Comparison of ENCODE assay signal across 8 mouse cellular contexts in the genomic region with DNA sequence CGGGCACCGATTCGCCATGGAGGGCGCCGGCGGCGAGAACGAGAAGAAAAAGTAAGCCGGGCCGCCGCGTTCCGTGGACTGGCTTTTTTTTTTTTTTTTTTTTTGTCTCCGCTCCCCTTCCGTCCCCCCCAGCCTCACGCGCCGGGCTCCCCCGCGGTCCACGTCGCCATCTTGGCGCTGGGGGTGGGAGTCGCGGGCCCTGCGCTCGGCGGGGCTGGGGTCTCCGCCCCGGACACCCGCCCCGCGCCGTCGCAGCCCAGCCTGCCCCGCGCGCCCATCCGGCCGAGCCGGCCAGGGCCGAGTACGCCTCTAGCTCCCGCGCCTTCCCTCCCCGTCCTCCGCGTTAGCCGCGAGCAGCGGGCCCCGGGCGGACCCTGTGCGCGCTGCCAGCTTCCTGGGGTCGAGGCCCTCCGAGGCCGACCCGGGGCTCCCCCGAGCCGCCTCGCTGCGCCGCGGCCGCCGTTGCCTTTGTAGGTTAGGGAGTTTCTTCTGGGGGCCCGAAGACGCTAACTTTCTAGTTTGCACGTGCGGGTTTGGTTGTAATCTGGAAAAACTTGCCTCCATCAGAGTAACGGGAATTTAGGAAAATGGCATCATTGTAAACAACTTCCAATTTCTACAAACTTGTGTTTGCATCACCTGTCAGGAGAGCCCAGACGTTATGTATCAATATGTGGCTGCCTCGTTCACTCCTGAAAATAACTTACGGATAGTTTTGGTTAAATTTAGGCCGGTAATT. TPM values are rescaled to one million over a fixed set of nuclear protein-coding genes. Genes with fewer than 3 reads are reported as not detected.
DNase-seq lines count a peak whose midpoint lies in the region; ATAC-seq and TF ChIP-seq lines count a peak whose summit lies in the region.

No protein-coding gene starts in this region.

- H3K9me3 ChIP-seq in embryonic facial prominence, embryonic 10.5 days, result no peaks in the 10 kb centered on the region
- H3K9me3 ChIP-seq in limb, embryonic 14.5 days (ENCODE audit: control insufficient read depth, low read length), result no peaks in the 10 kb centered on the region
- H3K9me3 ChIP-seq in midbrain, embryonic 14.5 days (ENCODE audit: control insufficient read depth, low read length), result no peaks in the 10 kb centered on the region

- peak; percentile 60 for ATAC-seq in limb, embryonic 14.5 days (ENCODE audit: low FRiP score, low read depth)
- peak; percentile 77 for ATAC-seq in midbrain, embryonic 14.5 days (ENCODE audit: low FRiP score, low TSS enrichment)

- no peak for TF ChIP-seq EP300 in heart, adult 2 months (IDR thresholded peaks at IDR 0.05; ENCODE audit: insufficient read depth, low read depth, low read length)

- intact Hi-C loops in heart, adult 2 months (cut with DNase I), result loop anchor here (5.0 to 10.0 kb wide), 2 partner anchors 64 to 116 kb away; no protein-coding TSS in a partner anchor

- no peak for TF ChIP-seq CTCF in heart, adult 2 months (IDR thresholded peaks at IDR 0.05)

- under 1% methylated on average over 74 of the region's 76 CpGs for WGBS in embryonic facial prominence, embryonic 10.5 days
- under 1% methylated on average over 69 of the region's 76 CpGs for WGBS in heart, adult 2 months
- under 1% methylated on average over 45 of the region's 76 CpGs for WGBS in limb, embryonic 14.5 days
- under 1% methylated on average over 63 of the region's 76 CpGs for WGBS in midbrain, embryonic 14.5 days

- H3K36me3 ChIP-seq in embryonic facial prominence, embryonic 10.5 days (replicated peaks), result no peaks in the 10 kb centered on the region
- H3K36me3 ChIP-seq in heart, adult 2 months (ENCODE audit: control insufficient read depth, insufficient read depth, low read length), result peaks cover 12% of the 10 kb centered on the region
- H3K36me3 ChIP-seq in limb, embryonic 14.5 days (ENCODE audit: control insufficient read depth, insufficient read depth, low read length), result no peaks in the 10 kb centered on the region
- H3K36me3 ChIP-seq in midbrain, embryonic 14.5 days (ENCODE audit: control insufficient read depth, insufficient read depth, low read length), result no peaks in the 10 kb centered on the region

- no peaks in the 10 kb centered on the region for H3K27me3 ChIP-seq in embryonic facial prominence, embryonic 10.5 days (replicated peaks; ENCODE audit: low read depth, poor library complexity, severe bottlenecking)
- H3K27me3 ChIP-seq in heart, adult 2 months (ENCODE audit: control insufficient read depth, insufficient read depth, low read length), result no peaks in the 10 kb centered on the region
- no peaks in the 10 kb centered on the region for H3K27me3 ChIP-seq in limb, embryonic 14.5 days (ENCODE audit: control insufficient read depth, insufficient read depth, low read length)
- no peaks in the 10 kb centered on the region for H3K27me3 ChIP-seq in midbrain, embryonic 14.5 days (ENCODE audit: control insufficient read depth, insufficient read depth, low read length)

- peak overlapping the region; percentile 83 for H3K4me2 ChIP-seq in limb, embryonic 14.5 days (replicated peaks; ENCODE audit: low read depth, low read length, severe bottlenecking)
- peak overlapping the region; percentile 69 for H3K4me2 ChIP-seq in midbrain, embryonic 14.5 days (ENCODE audit: low read length)

- peak overlapping the region; percentile 96 for H3K4me3 ChIP-seq in embryonic facial prominence, embryonic 10.5 days
- peak overlapping the region; percentile 98 for H3K4me3 ChIP-seq in heart, adult 2 months
- peak overlapping the region; percentile 87 for H3K4me3 ChIP-seq in limb, embryonic 14.5 days (replicated peaks; ENCODE audit: low read length)
- H3K4me3 ChIP-seq in midbrain, embryonic 14.5 days (replicated peaks; ENCODE audit: low read depth, low read length), result peak overlapping the region; percentile 96

- peaks cover 31% of the 10 kb centered on the region for H3K4me1 ChIP-seq in embryonic facial prominence, embryonic 10.5 days
- peaks cover 2% of the 10 kb centered on the region for H3K4me1 ChIP-seq in heart, adult 2 months (ENCODE audit: control insufficient read depth, insufficient read depth, low read length)
- H3K4me1 ChIP-seq in limb, embryonic 14.5 days (ENCODE audit: control insufficient read depth, insufficient read depth, low read length), result peaks cover 11% of the 10 kb centered on the region
- H3K4me1 ChIP-seq in midbrain, embryonic 14.5 days (ENCODE audit: control insufficient read depth, insufficient read depth, low read length), result peaks cover 20% of the 10 kb centered on the region

- H3K9ac ChIP-seq in heart, adult 2 months (ENCODE audit: low read depth, low read length), result peak overlapping the region; percentile 95
- H3K9ac ChIP-seq in limb, embryonic 14.5 days (ENCODE audit: low read depth, low read length, severe bottlenecking), result peak overlapping the region; percentile 99
- peak overlapping the region; percentile 99 for H3K9ac ChIP-seq in midbrain, embryonic 14.5 days (replicated peaks; ENCODE audit: low read length)

- peak; percentile 17 to 58 for DNase-seq in urinary bladder, adult 18-20 months (ENCODE audit: low spot score in 2 of 2)
- DNase-seq in urinary bladder, postnatal 10 days (ENCODE audit: low spot score), result no peak
- DNase-seq in embryonic facial prominence, embryonic 10.5 days (ENCODE audit: low spot score), result peak; percentile 83
- peak; percentile 82 to 83 for DNase-seq in heart, adult 2 months
- peak; percentile 35 to 46 for DNase-seq in kidney, adult 8-10 months
- DNase-seq in limb, embryonic 14.5 days (ENCODE audit: low spot score), result peak; percentile 53
- peak; percentile 83 for DNase-seq in midbrain, embryonic 14.5 days
- peak; percentile 29 to 39 for DNase-seq in spleen, postnatal 14 days (ENCODE audit: low spot score in 2 of 2)

- no peak for TF ChIP-seq POLR2A in heart, adult 2 months (IDR thresholded peaks at IDR 0.05; ENCODE audit: insufficient read depth, low read depth, low read length)
- TF ChIP-seq POLR2A in limb, embryonic 14.5 days (IDR thresholded peaks at IDR 0.05; ENCODE audit: borderline replicate concordance, extremely low read depth, insufficient read depth, insufficient read length), result no peak

- H3K79me2 ChIP-seq in heart, adult 2 months (replicated peaks; ENCODE audit: control insufficient read depth, insufficient read depth, low read length), result no peaks in the 10 kb centered on the region

- H3K27ac ChIP-seq in embryonic facial prominence, embryonic 10.5 days (replicated peaks), result peak overlapping the region; percentile 99
- H3K27ac ChIP-seq in heart, adult 2 months, result peak overlapping the region; percentile 99
- H3K27ac ChIP-seq in limb, embryonic 14.5 days (replicated peaks; ENCODE audit: low read depth, low read length), result peak overlapping the region; percentile 100
- peak overlapping the region; percentile 98 for H3K27ac ChIP-seq in midbrain, embryonic 14.5 days (replicated peaks; ENCODE audit: low read depth, low read length)

RNA-seq across cellular contexts. Expression of a gene that starts 7.3 kb away (rescaled TPM):
- polyA plus RNA-seq in embryonic facial prominence, embryonic 10.5 days (2016; fragmentation: Nextera tagmentation; extraction: Ambion mirVana), result 90.5 and 91.7 TPM in 2 replicates
- total RNA-seq in heart, adult 2 months (2021), result 10 to 100 TPM; 45.3 to 45.7 TPM
- 18.0 and 35.1 TPM in 2 replicates for polyA plus RNA-seq in heart, adult 2 months (2012; rRNA removed)
- 72.9 and 79.0 TPM in 2 replicates for polyA plus RNA-seq in limb, embryonic 14.5 days (2012; rRNA removed)
- 112 and 120 TPM in 2 replicates for polyA plus RNA-seq in limb, embryonic 14.5 days (2014; fragmentation: Nextera tagmentation; extraction: Ambion mirVana)
- 90.0 and 119 TPM in 2 replicates for polyA plus RNA-seq in midbrain, embryonic 14.5 days (2014; fragmentation: Nextera tagmentation; extraction: Ambion mirVana)

RNA-seq across cellular contexts. Expression of a gene that starts 29.0 kb away (rescaled TPM):
- polyA plus RNA-seq in embryonic facial prominence, embryonic 10.5 days (2016; fragmentation: Nextera tagmentation; extraction: Ambion mirVana), result 12.4 and 13.8 TPM in 2 replicates
- 1 to 10 TPM; 6.9 to 7.2 TPM for total RNA-seq in heart, adult 2 months (2021)
- not detected in 2 replicates for polyA plus RNA-seq in heart, adult 2 months (2012; rRNA removed)
- polyA plus RNA-seq in limb, embryonic 14.5 days (2012; rRNA removed), result not detected in 2 replicates
- 11.2 and 12.3 TPM in 2 replicates for polyA plus RNA-seq in limb, embryonic 14.5 days (2014; fragmentation: Nextera tagmentation; extraction: Ambion mirVana)
- 14.5 and 16.3 TPM in 2 replicates for polyA plus RNA-seq in midbrain, embryonic 14.5 days (2014; fragmentation: Nextera tagmentation; extraction: Ambion mirVana)

RNA-seq across cellular contexts. Expression of a gene that starts 55.8 kb away (rescaled TPM):
- polyA plus RNA-seq in embryonic facial prominence, embryonic 10.5 days (2016; fragmentation: Nextera tagmentation; extraction: Ambion mirVana), result 20.5 and 20.6 TPM in 2 replicates
- total RNA-seq in heart, adult 2 months (2021), result 10 to 100 TPM; 10.9 to 12.8 TPM
- polyA plus RNA-seq in heart, adult 2 months (2012; rRNA removed), result 5.0 and 8.6 TPM in 2 replicates
- 21.6 and 22.0 TPM in 2 replicates for polyA plus RNA-seq in limb, embryonic 14.5 days (2012; rRNA removed)
- polyA plus RNA-seq in limb, embryonic 14.5 days (2014; fragmentation: Nextera tagmentation; extraction: Ambion mirVana), result 17.2 and 24.8 TPM in 2 replicates
- polyA plus RNA-seq in midbrain, embryonic 14.5 days (2014; fragmentation: Nextera tagmentation; extraction: Ambion mirVana), result 34.8 and 38.4 TPM in 2 replicates
